Mouse (Mus musculus) mesoderm, embryonic 11.5 days (tissue): ENCODE measurements at regions not wholly inside any gene's neighbourhood (a gene's known extent, or its start where the extent isn't known, plus 50 kb on each side); places are given as distances from the start of the nearest gene placed in this dataset.

Experiments used
- DNase-seq: peaks from one replicate; pipeline ENCODE4 v3.0.0-alpha.2; 2012; ENCODE audit warnings: low read depth, low spot score

- DNase-seq = no peak
These were observed 72.0 kb upstream of the Dph5 start for GRCm38 (mm10) chr3:115815571-115816156.

DNA sequence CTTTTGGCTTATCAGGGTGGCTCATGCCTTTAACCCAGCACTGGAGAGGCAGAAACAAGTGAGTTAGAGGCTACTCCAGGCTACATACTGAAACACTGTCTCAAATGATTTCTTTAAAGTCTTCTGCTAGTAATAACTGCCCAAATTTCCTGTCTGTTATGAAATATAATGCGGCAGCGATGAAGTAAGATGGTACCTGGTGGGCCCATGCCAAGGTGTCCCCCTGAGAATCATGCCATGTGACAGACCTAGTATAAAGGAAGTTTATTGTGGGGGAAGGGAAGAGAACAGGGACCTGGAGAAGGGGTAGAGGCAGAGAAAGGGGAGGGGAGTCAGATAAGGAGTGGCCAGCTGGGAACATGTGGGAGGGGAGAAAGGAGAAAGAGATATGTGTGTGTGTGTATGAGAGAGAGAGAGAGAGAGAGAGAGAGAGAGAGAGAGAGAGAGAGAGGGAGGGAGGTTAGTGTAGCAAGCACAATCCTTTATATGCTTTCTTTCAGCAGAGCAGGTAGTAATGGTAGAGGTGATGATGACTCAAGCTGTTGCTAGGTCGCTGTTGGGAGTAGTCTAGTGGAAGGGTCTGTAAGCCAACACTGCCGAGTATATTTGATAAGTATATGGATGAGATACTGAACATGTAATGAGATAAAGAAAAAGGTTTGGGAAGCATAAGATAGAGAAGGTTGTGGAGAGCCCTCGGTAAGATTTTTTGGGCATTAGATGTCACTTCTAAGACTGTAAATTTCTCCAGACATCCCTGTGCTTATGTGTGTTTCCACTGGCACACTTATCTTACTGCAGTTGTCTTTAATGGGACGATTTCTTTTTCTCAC, 71.1 kb upstream of the Dph5 start:
- DNase-seq = no peak

DNA sequence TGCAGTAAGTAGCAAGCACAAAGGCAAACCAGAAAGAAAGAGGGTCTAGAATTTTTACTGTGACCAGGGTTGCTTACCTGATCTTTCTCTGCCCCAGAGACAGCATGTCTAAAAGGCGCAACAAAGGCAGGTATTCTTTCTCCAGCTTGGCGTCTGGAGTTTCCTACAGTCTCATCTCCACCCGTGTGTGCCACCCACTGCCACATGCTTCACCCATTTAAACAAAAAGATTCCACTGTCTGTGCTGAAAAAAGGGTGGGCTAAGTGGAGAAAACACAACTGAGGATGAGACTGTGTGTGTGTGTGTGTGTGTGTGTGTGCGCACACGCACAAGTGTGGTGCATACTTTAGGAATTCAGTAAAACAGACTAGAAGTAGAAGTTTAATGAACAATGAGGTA, 69.9 kb upstream of the Dph5 start:
- DNase-seq = no peak

DNA sequence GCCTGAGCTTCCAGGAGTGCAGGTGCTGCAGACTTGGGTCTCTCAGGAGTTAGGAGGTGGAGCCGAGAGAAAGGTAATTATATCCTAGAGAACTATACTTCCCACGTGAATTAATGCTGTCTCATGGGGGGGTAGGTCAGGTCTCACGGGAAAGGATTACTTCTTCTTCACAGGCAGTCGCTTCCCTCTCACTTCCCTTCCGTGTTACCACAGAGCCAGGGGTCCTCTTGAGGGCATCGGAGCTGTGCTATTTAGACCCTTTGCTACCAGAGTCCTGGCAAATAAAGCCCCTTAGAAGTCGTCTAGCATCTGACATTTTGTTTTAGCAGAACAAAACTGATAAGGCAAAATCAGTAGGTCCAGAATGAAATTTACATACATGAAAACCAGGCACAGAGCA, 68.9 kb upstream of the Dph5 start:
- DNase-seq = no peak

DNA sequence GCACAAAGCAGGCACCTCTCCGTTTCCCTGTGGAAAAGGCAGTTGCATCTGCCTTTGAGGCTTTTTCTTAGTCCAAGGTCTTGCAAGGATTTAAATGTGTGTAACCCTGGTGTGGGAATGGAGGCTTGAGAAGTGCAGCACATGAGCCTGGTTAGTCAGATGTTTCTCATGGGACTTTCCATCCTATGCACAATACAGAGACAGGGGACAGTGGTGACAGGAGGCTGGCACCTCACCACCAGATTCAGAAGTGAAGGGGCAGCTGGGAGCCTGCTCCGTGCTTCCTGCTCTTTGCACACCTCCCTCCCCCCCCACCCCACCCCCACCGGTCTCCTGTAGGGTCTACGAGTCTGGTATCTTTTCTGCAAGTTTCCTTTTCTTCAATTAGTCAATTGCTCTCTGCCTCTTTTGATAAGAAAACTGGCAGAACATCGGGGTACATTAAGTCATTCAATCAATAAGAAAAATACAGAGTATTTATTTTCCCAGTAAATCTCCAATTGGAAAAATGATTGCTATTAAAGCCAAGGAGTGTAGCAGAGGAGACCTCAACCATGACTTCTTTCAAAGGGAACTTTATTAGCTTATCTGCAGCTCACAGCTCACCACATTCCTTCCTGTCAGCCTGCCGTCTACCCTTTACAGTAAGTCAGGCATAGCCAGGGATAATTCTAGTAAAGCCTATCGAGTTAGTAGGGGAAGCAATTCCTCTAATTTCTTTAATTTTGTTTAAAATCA, 68.1 kb upstream of the Dph5 start:
- DNase-seq = no peak

GRCm38 (mm10) chr3:115820139-115820481, 67.5 kb upstream of the Dph5 start:
- DNase-seq = no peak

- DNase-seq = no peak
These were observed 66.0 kb upstream of the Dph5 start for GRCm38 (mm10) chr3:115821627-115822026.

- no peak for DNase-seq
These were observed 65.1 kb upstream of the Dph5 start for GRCm38 (mm10) chr3:115822491-115822890.

- no peak for DNase-seq
These were observed 63.9 kb upstream of the Dph5 start for GRCm38 (mm10) chr3:115823741-115824140.

GRCm38 (mm10) chr3:115824792-115825191, 62.8 kb upstream of the Dph5 start:
- DNase-seq = no peak

- no peak for DNase-seq
These were observed 52.3 kb upstream of the Dph5 start for GRCm38 (mm10) chr3:115835381-115835780.

DNA sequence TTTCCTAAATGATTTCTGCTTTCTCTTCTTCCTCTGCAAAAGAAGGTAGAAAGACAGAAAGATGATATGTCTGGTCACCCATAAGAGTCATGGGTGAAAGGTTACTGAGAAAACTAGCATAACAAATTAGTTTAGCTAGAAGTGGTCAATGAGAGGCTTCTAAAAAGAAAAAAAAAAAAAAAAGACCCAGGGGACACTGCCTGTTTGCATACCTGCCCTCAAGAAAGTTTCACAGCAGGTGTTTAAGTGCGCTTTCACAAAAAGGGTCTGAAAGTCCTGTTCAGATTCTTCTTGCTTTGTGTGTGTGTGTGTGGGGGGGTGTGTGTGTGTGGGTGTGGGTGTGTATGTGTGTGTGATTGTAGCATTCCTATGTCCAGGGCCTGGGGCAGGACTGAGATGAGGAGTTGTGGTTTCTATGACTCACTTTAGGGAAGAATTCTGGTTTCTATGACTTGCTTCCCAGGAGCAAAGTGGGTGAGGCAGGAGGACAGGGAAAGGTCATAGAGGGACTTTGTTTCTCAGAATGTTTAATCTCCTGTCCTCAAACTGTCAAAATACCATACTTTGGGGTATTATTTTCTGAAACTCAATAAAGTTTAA, 49.9 kb upstream of the Dph5 start:
- DNase-seq = no peak
